Mouse (Mus musculus) neural tube, embryonic 15.5 days (tissue): ENCODE data around the gene P4ha2. TPM values are rescaled to one million over a fixed set of nuclear protein-coding genes. Genes with fewer than 3 reads are reported as not detected.

Experiments used
- ATAC-seq: fragments of 200-750 bp; cut with Nextera tagmentation; 2 replicates; pipeline ENCODE4 v1.8.0; 2017; ENCODE audit warnings: mild to moderate bottlenecking, moderate TSS enrichment, moderate library complexity; ENCODE audit not compliant: low FRiP score
- H3K27ac ChIP-seq: fragments of 300-500 bp; sonication (generic); replicated peaks from 2 replicates; pipeline ENCODE4 v1.5.1; 2015; ENCODE audit warnings: mild to moderate bottlenecking, inconsistent platforms
- H3K27me3 ChIP-seq: fragments of 300-500 bp; sonication (generic); replicated peaks from 2 replicates; pipeline ENCODE4 v1.6.1; 2015; ENCODE audit warnings: inconsistent platforms
- H3K36me3 ChIP-seq: fragments of 300-500 bp; sonication (generic); 2 replicates; pipeline ENCODE4 v1.6.1; 2015; ENCODE audit warnings: inconsistent platforms
- H3K4me1 ChIP-seq: fragments of 300-500 bp; sonication (generic); 2 replicates; pipeline ENCODE4 v1.6.1; 2015; ENCODE audit warnings: inconsistent platforms
- H3K4me2 ChIP-seq: fragments of 300-500 bp; sonication (generic); 2 replicates; pipeline ENCODE4 v1.6.1; 2015; ENCODE audit warnings: inconsistent platforms, mild to moderate bottlenecking, moderate library complexity
- H3K4me3 ChIP-seq: fragments of 300-500 bp; sonication (generic); replicated peaks from 2 replicates; pipeline ENCODE4 v1.5.1; 2015; ENCODE audit warnings: mild to moderate bottlenecking, inconsistent platforms
- H3K9ac ChIP-seq: fragments of 300-500 bp; sonication (generic); replicated peaks from 2 replicates; pipeline ENCODE4 v1.6.1; 2015; ENCODE audit warnings: mild to moderate bottlenecking, inconsistent platforms
- H3K9me3 ChIP-seq: fragments of 300-500 bp; sonication (generic); replicated peaks from 2 replicates; pipeline ENCODE4 v1.6.1; 2016; ENCODE audit warnings: inconsistent platforms
- WGBS: fragments of 180-500 bp; shearing (Covaris S2); methylation state at CpG from one replicate; pipeline ENCODE4 v1.1.7; 2015; ENCODE audit warnings: mixed read lengths; 5-methylcytosine and 5-hydroxymethylcytosine counted together
- polyA plus RNA-seq: library from polyadenylated mRNA; unstranded; fragments of >200 nt; fragmentation: Nextera tagmentation; extraction: Ambion mirVana; gene quantifications from 2 replicates; pipeline ENCODE4 v1.2.1, GENCODE M21; 2015

The P4ha2 gene
- polyA plus RNA-seq: 16.7 and 18.5 TPM in 2 replicates

DNA sequence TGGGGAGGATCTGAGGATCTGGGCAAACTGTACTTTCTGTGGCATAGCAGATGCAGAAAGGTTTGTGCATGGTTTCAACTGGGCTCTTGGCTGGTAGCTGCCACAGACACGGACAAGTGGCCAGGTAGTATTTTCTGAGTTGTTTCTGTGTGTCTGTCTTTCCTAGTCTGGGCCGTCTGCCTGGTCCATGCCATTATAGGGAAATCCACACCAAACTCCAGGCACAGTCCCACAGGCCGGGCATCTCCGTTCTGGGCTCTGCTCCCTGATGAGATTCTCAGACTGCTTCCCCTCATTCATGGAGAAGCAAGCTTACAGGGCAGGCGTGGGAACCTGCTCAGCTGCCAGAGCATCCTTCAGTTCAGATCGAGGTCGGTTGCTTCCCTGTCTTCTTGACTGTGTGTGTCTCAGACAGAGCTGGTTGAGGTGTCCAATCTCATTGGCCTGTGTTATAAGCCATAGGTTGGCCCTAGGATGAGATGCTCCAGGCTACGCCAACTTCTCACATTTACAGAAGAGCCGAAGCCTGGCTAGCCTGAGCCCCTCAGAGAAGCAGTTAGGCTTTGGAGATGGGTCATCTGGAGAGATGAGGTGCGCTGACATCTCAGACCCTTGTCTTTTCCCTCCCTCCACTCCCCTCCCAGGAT, at the start of gene P4ha2:
P4ha2 (plus strand) TSS at position 51 of the 647 bp plus-strand sequence.
- ATAC-seq: peak; percentile 27; the same call in 1 of the 2 replicates
- peak within 1 kb of the TSS; percentile 65 for H3K9ac ChIP-seq

DNA sequence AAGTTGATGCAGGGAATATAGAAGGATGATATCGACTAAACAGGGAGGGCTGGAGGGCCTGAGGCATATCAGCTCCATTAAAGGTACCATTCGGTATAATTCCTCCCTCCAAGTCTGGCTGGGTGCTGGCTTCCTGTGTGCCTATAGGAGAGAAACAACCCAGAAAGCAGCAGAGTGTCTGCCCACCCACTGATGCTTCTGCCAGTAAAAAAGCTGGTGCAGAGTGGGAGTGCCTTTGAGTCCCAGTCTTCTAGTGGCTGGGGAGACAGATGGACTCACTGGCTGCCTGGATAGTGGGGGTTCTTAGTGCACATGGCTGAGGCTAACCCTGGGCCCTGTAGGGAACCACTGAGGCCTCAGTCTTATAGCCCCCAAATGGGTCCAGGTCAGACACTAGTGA, 49.7 kb upstream of the P4ha2 start:
- Histone ChIP-seq H3K9me3 (no peaks in the 10 kb centered on the region), H3K4me1 (no peaks in the 10 kb centered on the region), H3K9ac (no peak overlapping the region), H3K4me3 (no peak overlapping the region), H3K4me2 (no peak overlapping the region), H3K27me3 (no peaks in the 10 kb centered on the region), H3K27ac (no peak overlapping the region), H3K36me3 (no peaks in the 10 kb centered on the region)
- WGBS: 80% methylated on average over 2 of the region's 2 CpGs
- ATAC-seq: no peak

More for the DNA sequence above, at the start of gene P4ha2:
- Histone ChIP-seq H3K4me3 (peak within 1 kb of the TSS; percentile 53), H3K36me3 (no peaks in the 10 kb centered on the region), H3K27ac (no peak within 1 kb of the TSS), H3K4me2 (peak within 1 kb of the TSS; percentile 99), H3K9me3 (no peaks in the 10 kb centered on the region), H3K4me1 (peaks cover 21% of the 10 kb centered on the region), H3K27me3 (no peaks in the 10 kb centered on the region)
- 42% methylated on average over 10 of the region's 10 CpGs for WGBS

DNA sequence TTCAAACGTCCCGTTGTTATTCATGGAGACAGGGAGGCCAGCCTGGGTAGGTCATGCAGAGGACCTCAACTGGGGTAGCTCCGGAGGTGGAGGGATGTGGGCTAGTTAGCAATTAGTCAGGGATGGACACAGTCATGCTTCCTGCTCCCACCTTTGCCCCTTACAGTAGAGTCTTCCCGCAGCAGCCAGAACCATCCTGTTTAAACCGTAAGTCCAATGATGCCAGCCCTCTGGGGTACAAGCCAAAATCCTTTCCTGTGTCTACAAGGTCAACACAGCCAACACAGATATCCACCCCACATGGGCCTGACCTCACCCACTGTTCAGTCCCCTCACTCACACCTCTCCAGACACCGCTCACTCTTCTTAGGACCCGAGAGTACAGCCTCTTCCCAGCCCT, 48.7 kb upstream of the P4ha2 start:
- H3K4me1 ChIP-seq: no peaks in the 10 kb centered on the region
- 86% methylated on average over 7 of the region's 7 CpGs for WGBS
- no peaks in the 10 kb centered on the region for H3K9me3 ChIP-seq
- H3K9ac ChIP-seq: no peak overlapping the region
- H3K27me3 ChIP-seq: no peaks in the 10 kb centered on the region
- no peaks in the 10 kb centered on the region for H3K36me3 ChIP-seq
- H3K4me3 ChIP-seq: no peak overlapping the region
- H3K27ac ChIP-seq: no peak overlapping the region
- no peak overlapping the region for H3K4me2 ChIP-seq
- no peak for ATAC-seq

DNA sequence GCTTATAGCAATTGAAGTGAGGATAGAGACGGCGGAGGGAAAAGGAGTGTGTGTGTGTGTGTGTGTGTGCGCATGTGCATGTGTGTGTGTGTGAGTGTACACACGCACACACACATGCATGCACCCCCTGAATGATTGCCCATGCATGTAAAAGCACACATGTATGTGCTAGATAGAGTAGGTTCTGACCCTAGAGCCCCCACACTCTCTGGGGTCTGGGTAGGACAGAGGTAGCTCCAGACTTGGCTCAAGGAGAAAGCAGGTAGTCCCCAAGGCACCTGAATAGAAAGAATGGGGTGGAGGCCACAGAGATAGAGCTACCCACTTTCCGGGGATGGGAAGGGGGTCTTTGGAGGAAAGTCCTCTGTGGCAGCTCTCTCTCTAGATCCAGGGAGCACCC, 47.8 kb upstream of the P4ha2 start:
- Histone ChIP-seq H3K36me3 (no peaks in the 10 kb centered on the region), H3K9ac (no peak overlapping the region), H3K27ac (no peak overlapping the region), H3K4me3 (no peak overlapping the region), H3K9me3 (no peaks in the 10 kb centered on the region), H3K4me2 (no peak overlapping the region), H3K4me1 (peaks cover under 1% of the 10 kb centered on the region; the same call in 1 of the 2 replicates), H3K27me3 (no peaks in the 10 kb centered on the region)
- no peak for ATAC-seq
- WGBS: 91% methylated on average over 5 of the region's 5 CpGs

DNA sequence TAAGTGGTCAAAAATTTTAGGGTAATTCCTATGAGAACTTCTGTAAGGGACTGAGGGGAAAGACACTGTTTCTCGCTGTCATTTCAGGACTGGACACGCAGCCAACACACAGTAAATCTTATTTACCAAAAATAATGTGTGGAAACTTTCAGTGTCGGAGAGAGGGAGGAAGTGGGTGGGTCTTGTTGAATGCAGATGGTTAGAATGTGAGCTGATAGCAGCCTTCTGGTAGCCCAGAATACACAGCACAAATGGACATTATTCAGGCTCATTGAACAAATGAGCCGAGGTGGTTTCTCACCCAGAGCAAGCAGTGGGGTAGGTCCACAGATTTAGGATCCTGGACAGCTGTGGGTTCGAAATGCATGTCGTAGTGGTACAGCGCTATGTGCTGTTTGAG, 46.8 kb upstream of the P4ha2 start:
- Histone ChIP-seq H3K4me2 (no peak overlapping the region), H3K9me3 (no peaks in the 10 kb centered on the region), H3K27ac (no peak overlapping the region), H3K4me1 (peaks cover 7% of the 10 kb centered on the region), H3K9ac (no peak overlapping the region), H3K27me3 (no peaks in the 10 kb centered on the region), H3K36me3 (no peaks in the 10 kb centered on the region), H3K4me3 (no peak overlapping the region)
- 81% methylated on average over 7 of the region's 7 CpGs for WGBS
- ATAC-seq: no peak

DNA sequence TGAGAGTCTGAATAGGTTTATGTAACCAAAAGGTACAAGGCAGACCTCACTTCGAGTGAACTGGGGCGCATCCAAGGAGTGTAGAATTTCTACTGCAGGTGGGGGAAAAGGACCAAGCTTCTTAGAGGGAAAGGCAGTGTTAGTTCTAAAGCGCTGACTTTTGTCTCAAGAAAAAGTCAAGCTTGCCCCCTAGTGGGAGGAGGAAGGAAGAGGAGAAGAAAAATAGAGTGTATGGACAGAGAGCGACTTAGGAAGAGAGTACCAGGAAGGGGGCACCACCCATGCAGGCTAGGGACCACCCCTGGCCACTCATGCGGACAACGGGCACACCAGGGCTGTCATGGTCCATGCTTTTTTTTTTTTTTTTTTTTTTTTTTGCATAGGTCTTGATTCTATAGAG, 45.6 kb upstream of the P4ha2 start:
- no peak overlapping the region for H3K9ac ChIP-seq
- H3K4me3 ChIP-seq: no peak overlapping the region
- no peak for ATAC-seq
- no peaks in the 10 kb centered on the region for H3K36me3 ChIP-seq
- H3K27me3 ChIP-seq: no peaks in the 10 kb centered on the region
- H3K4me1 ChIP-seq: peaks cover 18% of the 10 kb centered on the region
- no peaks in the 10 kb centered on the region for H3K9me3 ChIP-seq
- no peak overlapping the region for H3K4me2 ChIP-seq
- 36% methylated on average over 6 of the region's 6 CpGs for WGBS
- no peak overlapping the region for H3K27ac ChIP-seq

DNA sequence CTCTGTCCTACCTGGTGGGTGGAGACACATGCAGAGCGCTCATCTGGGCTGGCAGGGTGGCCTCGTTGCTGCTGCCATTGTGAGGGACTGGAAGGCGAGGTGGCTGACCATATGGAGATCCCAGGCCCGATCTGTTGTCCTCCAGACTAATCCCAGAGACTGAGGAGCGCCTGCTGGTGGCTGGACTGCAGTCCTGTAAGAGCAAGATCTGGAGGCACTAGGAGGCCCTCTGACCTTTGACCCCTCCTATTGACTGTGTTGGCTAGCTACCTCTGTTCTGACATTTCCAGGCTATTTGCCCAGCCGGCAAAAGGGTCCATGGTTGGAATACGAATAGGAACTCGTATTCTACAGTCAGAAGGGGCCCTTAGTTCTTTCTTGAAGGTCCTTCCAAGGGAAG, 43.8 kb upstream of the P4ha2 start:
- Histone ChIP-seq H3K9me3 (no peaks in the 10 kb centered on the region), H3K4me3 (no peak overlapping the region), H3K27ac (no peak overlapping the region; the same call in 1 of the 2 replicates), H3K36me3 (no peaks in the 10 kb centered on the region), H3K4me2 (no peak overlapping the region), H3K4me1 (peaks cover 34% of the 10 kb centered on the region), H3K27me3 (no peaks in the 10 kb centered on the region), H3K9ac (no peak overlapping the region)
- 31% methylated on average over 8 of the region's 8 CpGs for WGBS
- ATAC-seq: no peak

DNA sequence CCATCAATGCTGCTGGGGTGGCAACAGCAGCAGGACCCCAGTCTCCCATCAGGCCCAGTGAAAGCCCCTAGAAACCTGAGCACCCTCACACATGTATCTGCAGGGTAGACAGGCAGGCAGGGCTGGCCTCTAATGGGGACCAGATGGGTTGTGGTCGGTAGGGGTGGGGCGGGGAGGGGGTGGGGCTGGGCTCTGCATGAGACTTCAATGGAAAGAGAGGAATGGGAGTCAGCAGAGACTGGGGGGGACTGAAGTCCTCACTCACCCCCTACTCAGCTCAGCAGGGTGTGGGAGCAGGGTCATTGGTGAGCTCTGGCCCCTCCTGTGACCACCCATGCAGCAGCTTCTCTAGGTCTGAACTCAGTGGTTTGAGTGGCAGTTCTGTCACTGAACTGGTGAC, 42.5 kb upstream of the P4ha2 start:
- Histone ChIP-seq H3K4me1 (peaks cover 46% of the 10 kb centered on the region), H3K4me2 (no peak overlapping the region), H3K36me3 (no peaks in the 10 kb centered on the region), H3K27ac (peak overlapping the region; percentile 73), H3K9me3 (no peaks in the 10 kb centered on the region), H3K9ac (no peak overlapping the region), H3K27me3 (no peaks in the 10 kb centered on the region), H3K4me3 (no peak overlapping the region)
- 29% methylated on average over 2 of the region's 2 CpGs for WGBS
- no peak for ATAC-seq

DNA sequence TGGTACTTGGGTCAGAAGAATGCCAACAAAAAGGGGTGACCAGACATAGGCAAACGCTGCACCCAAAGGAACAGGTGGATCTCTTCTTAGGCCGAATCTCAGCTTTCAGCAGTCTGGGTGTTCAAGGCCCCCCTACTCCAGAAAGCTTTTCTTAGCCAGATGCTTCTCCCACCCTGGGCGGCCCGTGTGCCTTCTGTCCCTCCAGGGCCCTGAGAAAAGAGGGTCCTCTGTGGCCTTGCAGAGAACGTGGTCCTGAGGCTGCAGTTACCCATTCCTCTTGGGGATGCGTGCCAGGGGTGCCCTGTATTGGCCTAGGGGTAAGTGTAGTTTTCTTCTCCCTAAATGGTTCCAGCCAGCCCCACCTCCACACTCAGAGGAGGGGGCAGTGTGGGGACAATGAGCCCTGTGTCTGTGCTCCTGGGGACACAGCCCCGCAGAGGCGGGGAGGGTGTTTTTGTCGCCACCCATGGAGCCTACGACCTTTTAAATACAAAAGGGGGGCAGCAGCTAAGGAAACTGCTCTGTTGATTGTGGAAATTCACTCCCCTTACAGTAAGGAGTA, 41.8 kb upstream of the P4ha2 start:
- Histone ChIP-seq H3K36me3 (no peaks in the 10 kb centered on the region), H3K27me3 (no peaks in the 10 kb centered on the region), H3K9ac (no peak overlapping the region), H3K9me3 (no peaks in the 10 kb centered on the region), H3K27ac (peak overlapping the region; percentile 73), H3K4me1 (peaks cover 52% of the 10 kb centered on the region), H3K4me3 (no peak overlapping the region), H3K4me2 (no peak overlapping the region)
- ATAC-seq: peak; percentile 66
- 30% methylated on average over 10 of the region's 10 CpGs for WGBS

DNA sequence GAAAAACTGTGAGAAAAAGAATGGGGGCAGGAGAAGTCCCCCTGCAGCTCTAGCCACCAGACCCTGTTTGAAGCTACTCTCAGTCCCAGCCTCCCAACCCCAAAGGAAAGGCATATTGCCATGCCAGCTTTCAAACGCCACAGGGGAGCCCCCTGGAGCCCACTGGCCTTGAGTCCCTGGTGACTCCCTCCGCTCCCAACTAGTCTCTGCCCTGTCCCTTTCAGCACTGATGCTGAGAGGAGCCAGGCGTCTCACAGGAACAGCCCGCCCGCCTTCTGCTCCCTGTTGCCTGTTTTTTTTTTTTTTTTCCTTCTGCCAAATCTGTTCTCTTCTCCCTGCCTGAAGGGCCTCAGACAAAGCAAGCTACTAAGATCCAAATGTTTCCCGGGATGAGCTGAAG, 41.3 kb upstream of the P4ha2 start:
- H3K4me3 ChIP-seq: no peak overlapping the region
- no peaks in the 10 kb centered on the region for H3K27me3 ChIP-seq
- WGBS: 13% methylated on average over 6 of the region's 6 CpGs
- peaks cover 57% of the 10 kb centered on the region for H3K4me1 ChIP-seq
- H3K9ac ChIP-seq: no peak overlapping the region
- no peak overlapping the region for H3K4me2 ChIP-seq
- peak overlapping the region; percentile 73 for H3K27ac ChIP-seq
- peak; percentile 46; the same call in 1 of the 2 replicates for ATAC-seq
- H3K36me3 ChIP-seq: no peaks in the 10 kb centered on the region
- H3K9me3 ChIP-seq: no peaks in the 10 kb centered on the region

DNA sequence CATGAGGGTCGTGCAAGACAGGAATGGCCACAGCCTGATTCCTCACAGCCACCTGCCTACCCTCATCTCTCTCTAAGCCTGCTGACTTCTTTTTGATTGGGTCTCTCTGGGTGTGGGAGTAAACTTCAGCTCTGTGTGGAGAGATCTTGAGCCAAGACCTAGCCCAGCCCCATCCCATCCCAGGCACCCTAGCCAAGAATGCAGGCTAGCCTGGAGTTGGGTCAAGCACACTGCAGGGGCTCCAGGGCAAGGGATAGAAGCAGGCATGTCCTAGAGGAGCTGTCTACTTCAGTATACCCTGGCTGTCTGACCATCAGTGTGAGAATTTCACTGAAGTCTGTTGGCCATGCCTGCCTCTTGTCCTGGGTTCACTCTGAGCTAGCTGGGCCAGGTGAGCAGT, 40.4 kb upstream of the P4ha2 start:
- Histone ChIP-seq H3K27ac (peak overlapping the region; percentile 73), H3K4me1 (peaks cover 58% of the 10 kb centered on the region), H3K27me3 (no peaks in the 10 kb centered on the region), H3K4me3 (no peak overlapping the region), H3K9me3 (no peaks in the 10 kb centered on the region), H3K4me2 (no peak overlapping the region), H3K9ac (no peak overlapping the region), H3K36me3 (no peaks in the 10 kb centered on the region)
- no peak for ATAC-seq
- 50% methylated on average over 1 of the region's 1 CpGs for WGBS

DNA sequence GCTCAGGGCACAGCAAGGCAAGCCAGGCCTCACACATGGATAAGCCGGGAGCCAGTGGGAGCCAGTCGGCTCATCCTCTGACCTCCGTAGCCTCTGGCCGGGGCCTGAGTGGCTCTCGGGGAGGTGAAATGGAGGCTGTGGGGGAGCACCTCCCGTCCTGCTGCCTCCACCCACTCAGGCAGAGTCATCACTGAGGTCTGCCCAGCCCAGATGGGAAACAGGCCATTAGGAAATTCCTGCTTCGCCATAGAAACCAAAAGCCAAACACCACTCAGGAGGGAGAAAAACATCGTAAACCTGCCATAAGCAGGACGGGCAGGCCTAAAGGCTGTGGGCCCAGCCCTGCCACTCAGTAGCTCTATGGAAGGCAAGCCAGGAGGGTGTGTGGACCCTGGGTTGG, 39.6 kb upstream of the P4ha2 start:
- no peaks in the 10 kb centered on the region for H3K9me3 ChIP-seq
- H3K4me3 ChIP-seq: no peak overlapping the region
- WGBS: 24% methylated on average over 9 of the region's 9 CpGs
- peaks cover 58% of the 10 kb centered on the region for H3K4me1 ChIP-seq
- no peak overlapping the region for H3K9ac ChIP-seq
- H3K4me2 ChIP-seq: no peak overlapping the region
- H3K36me3 ChIP-seq: no peaks in the 10 kb centered on the region
- H3K27me3 ChIP-seq: no peaks in the 10 kb centered on the region
- peak overlapping the region; percentile 58; the same call in 1 of the 2 replicates for H3K27ac ChIP-seq
- ATAC-seq: no peak
